8 mouse cellular contexts compared by ENCODE assay signal in the genomic region with DNA sequence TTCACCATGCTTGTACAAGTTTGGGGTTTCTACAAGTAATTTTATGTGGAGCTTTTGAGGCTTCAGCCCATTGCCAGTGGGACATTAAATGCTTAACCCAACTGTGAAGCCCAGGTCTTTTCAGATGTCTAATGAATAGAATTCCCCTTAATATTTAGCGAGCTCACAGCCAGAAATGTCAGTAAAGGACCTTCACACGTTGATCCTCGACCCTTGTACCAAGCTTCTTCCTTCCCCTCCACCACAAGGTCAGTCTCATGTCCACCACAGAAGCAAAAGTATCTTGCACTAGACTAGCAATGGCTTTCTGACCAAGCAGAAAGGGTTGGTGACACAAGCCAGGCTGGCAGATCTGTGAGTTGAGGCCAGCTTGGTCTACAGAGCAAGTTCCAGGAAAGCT. TPM values are rescaled to one million over a fixed set of nuclear protein-coding genes. Genes with fewer than 3 reads are reported as not detected.
DNase-seq lines count a peak whose midpoint lies in the region; ATAC-seq and TF ChIP-seq lines count a peak whose summit lies in the region.

No protein-coding gene starts in this region.

- peak overlapping the region; percentile 85; the same call in 1 of the 2 replicates for H3K4me3 ChIP-seq in heart, embryonic 16.5 days (ENCODE audit: low read length)
- no peak overlapping the region for H3K4me3 ChIP-seq in embryonic facial prominence, embryonic 15.5 days (replicated peaks)
- peak overlapping the region in 1 of 2 experiments; percentile 94; a peak in 2 of 4 replicates for H3K4me3 ChIP-seq in liver, embryonic 14.5 days (ENCODE audit: insufficient read depth in 1 of 2, low read depth in 2 of 2, low read length in 2 of 2)

- no peak for TF ChIP-seq EP300 in liver, embryonic 14.5 days (IDR thresholded peaks at IDR 0.05; ENCODE audit: low read depth)

- peak overlapping the region; percentile 94 for H3K4me2 ChIP-seq in heart, embryonic 16.5 days (ENCODE audit: low read depth, low read length)
- peak overlapping the region; percentile 77 for H3K4me2 ChIP-seq in embryonic facial prominence, embryonic 15.5 days (replicated peaks)
- peak overlapping the region; percentile 97 for H3K4me2 ChIP-seq in liver, embryonic 14.5 days (ENCODE audit: low read depth)

- intact Hi-C loops in heart, postnatal 25 days (cut with DNase I) = loop anchor here (5.0 kb wide), 2 partner anchors 74 to 101 kb away; a partner anchor contains a TSS

- no peaks in the 10 kb centered on the region for H3K9me3 ChIP-seq in heart, embryonic 16.5 days (replicated peaks; ENCODE audit: control insufficient read depth, low read length)
- H3K9me3 ChIP-seq in embryonic facial prominence, embryonic 15.5 days (replicated peaks) = no peaks in the 10 kb centered on the region
- H3K9me3 ChIP-seq in liver, embryonic 14.5 days (ENCODE audit: control insufficient read depth, low read length) = no peaks in the 10 kb centered on the region

- H3K27ac ChIP-seq in heart, embryonic 16.5 days (ENCODE audit: low read length) = no peak overlapping the region
- no peak overlapping the region for H3K27ac ChIP-seq in embryonic facial prominence, embryonic 15.5 days (replicated peaks)
- peak overlapping the region; percentile 80 for H3K27ac ChIP-seq in liver, embryonic 14.5 days

- H3K4me1 ChIP-seq in heart, embryonic 16.5 days (ENCODE audit: control insufficient read depth, insufficient read depth, low read length) = peaks cover 20% of the 10 kb centered on the region
- peaks cover 4% of the 10 kb centered on the region; the same call in 1 of the 2 replicates for H3K4me1 ChIP-seq in embryonic facial prominence, embryonic 15.5 days
- H3K4me1 ChIP-seq in liver, embryonic 14.5 days (replicated peaks; ENCODE audit: control insufficient read depth in 2 of 2, insufficient read depth in 2 of 2, low read length in 1 of 2) = peaks cover 27 to 30% of the 10 kb centered on the region in 2 experiments

- DNase-seq in heart, postnatal 25 days (ENCODE audit: low spot score) = no peak
- peak; percentile 28 for DNase-seq in 416B (ENCODE audit: low read depth)
- no peak for DNase-seq in liver, embryonic 14.5 days (ENCODE audit: low read depth in 3 of 3, low spot score in 3 of 3)
- DNase-seq in B cell, adult 2 months = no peak
- no peak for DNase-seq in spleen, postnatal 4 days (ENCODE audit: low spot score in 2 of 2)
- DNase-seq in spleen, postnatal 14 days (ENCODE audit: low spot score in 2 of 2) = no peak

- TF ChIP-seq CTCF in liver, embryonic 14.5 days (IDR thresholded peaks at IDR 0.05; ENCODE audit: low read depth) = no peak

- 40% methylated on average over 3 of the region's 3 CpGs for WGBS in heart, embryonic 16.5 days
- WGBS in embryonic facial prominence, embryonic 15.5 days = 50% methylated on average over 3 of the region's 3 CpGs
- 26% methylated on average over 3 of the region's 3 CpGs for WGBS in liver, embryonic 14.5 days (ENCODE audit: insufficient replicate concordance)

- no peak for ATAC-seq in heart, embryonic 16.5 days (replicated peaks; ENCODE audit: extremely low read depth, insufficient read depth, low FRiP score)
- ATAC-seq in embryonic facial prominence, embryonic 15.5 days (ENCODE audit: insufficient number of reproducible peaks, low FRiP score, low TSS enrichment, low read depth) = no peak
- no peak for ATAC-seq in liver, embryonic 14.5 days (ENCODE audit: insufficient read depth)

- no peaks in the 10 kb centered on the region for H3K36me3 ChIP-seq in heart, embryonic 16.5 days (ENCODE audit: control insufficient read depth, insufficient read depth)
- H3K36me3 ChIP-seq in embryonic facial prominence, embryonic 15.5 days = no peaks in the 10 kb centered on the region
- H3K36me3 ChIP-seq in liver, embryonic 14.5 days (replicated peaks; ENCODE audit: control insufficient read depth, insufficient read depth, low read depth) = no peaks in the 10 kb centered on the region

- H3K9ac ChIP-seq in heart, embryonic 16.5 days (ENCODE audit: low read length) = no peak overlapping the region
- no peak overlapping the region for H3K9ac ChIP-seq in embryonic facial prominence, embryonic 15.5 days
- H3K9ac ChIP-seq in liver, embryonic 14.5 days (replicated peaks) = peak overlapping the region; percentile 82

- H3K27me3 ChIP-seq in heart, embryonic 16.5 days (ENCODE audit: control insufficient read depth, insufficient read depth, low read length) = no peaks in the 10 kb centered on the region
- H3K27me3 ChIP-seq in embryonic facial prominence, embryonic 15.5 days = peaks cover 10% of the 10 kb centered on the region
- no peaks in the 10 kb centered on the region for H3K27me3 ChIP-seq in liver, embryonic 14.5 days (ENCODE audit: control insufficient read depth, insufficient read depth, low read length)

RNA-seq across cellular contexts. Expression of a gene that starts 0.8 kb away (rescaled TPM):
- polyA plus RNA-seq in heart, embryonic 16.5 days (2015; fragmentation: Nextera tagmentation; extraction: Ambion mirVana) = 0.98 and 1.5 TPM in 2 replicates
- total RNA-seq in heart, postnatal 25 days (2021) = 10 to 100 TPM in 1 of 2 experiments, 1 to 10 TPM in 1; 9.2 to 10.1 TPM
- 1.3 and 1.6 TPM in 2 replicates for polyA plus RNA-seq in embryonic facial prominence, embryonic 15.5 days (2015; fragmentation: Nextera tagmentation; extraction: Ambion mirVana)
- 3.0 and 4.3 TPM in 2 replicates for polyA plus RNA-seq in liver, embryonic 14.5 days (2012; rRNA removed)
- 1.8 and 2.3 TPM in 2 replicates for polyA plus RNA-seq in liver, embryonic 14.5 days (2014; fragmentation: Nextera tagmentation; extraction: Ambion mirVana)
